Mouse (Mus musculus) T-helper 1 cell (primary cell): Measurements from ENCODE around the gene Pde4d.

Experiments
- in situ Hi-C: fragments of 300-600 bp; cut with MboI, MseI; formaldehyde crosslinking; loops from one replicate; pipeline ENCODE4 v1.15.1; 2025; ENCODE audit warnings: high pct_unique_total_duplicates

Gene Pde4d

GRCm38 (mm10) chr13:108998739-108999138 lies 549.0 kb downstream of the Pde4d start:
- in situ Hi-C loops: no loop called here

DNA sequence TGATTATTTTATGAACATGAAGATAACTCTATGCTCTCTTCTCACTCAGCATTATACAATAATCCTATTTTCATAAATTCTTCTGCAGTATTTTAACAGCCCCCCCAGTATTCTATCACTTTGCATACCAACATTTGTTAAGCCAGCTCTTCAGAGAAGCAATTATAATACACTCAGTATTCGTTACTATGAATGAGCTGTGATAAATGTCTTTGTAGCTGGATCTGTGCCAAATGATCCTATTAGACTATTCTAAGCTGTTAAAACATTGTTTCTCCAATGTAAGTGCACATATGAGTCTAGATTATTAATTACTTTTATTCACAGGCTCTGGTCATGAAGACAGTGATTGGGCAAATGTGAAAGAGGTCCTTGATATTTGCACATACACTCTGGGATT lies 575.0 kb downstream of the Pde4d start:
- in situ Hi-C loops: no loop called here

DNA sequence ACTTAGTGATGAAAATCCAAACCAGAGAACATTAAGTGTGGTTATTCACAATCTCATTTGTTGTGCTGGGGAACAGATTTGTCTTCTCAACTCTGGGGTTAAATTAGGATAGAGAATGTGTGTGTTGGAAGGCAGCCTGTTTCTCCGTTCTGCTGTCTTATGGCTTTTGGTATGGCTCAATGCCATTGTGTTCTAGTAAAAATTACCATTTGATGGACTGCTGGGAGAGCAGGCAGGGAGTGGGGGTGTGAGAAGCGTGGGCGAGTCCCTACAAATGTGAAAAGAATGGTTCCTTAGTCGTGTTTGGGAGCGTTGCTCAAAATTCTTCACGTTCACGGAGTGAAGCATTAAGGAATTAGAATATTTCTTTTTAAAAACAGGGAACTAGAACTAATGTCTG lies 597.4 kb downstream of the Pde4d start:
- in situ Hi-C loops: loop anchor here (10.0 kb wide), 1 partner anchor 338 kb away; no protein-coding TSS in a partner anchor

- in situ Hi-C loops: no loop called here
These were observed 603.1 kb downstream of the Pde4d start for GRCm38 (mm10) chr13:109052805-109053204.

DNA sequence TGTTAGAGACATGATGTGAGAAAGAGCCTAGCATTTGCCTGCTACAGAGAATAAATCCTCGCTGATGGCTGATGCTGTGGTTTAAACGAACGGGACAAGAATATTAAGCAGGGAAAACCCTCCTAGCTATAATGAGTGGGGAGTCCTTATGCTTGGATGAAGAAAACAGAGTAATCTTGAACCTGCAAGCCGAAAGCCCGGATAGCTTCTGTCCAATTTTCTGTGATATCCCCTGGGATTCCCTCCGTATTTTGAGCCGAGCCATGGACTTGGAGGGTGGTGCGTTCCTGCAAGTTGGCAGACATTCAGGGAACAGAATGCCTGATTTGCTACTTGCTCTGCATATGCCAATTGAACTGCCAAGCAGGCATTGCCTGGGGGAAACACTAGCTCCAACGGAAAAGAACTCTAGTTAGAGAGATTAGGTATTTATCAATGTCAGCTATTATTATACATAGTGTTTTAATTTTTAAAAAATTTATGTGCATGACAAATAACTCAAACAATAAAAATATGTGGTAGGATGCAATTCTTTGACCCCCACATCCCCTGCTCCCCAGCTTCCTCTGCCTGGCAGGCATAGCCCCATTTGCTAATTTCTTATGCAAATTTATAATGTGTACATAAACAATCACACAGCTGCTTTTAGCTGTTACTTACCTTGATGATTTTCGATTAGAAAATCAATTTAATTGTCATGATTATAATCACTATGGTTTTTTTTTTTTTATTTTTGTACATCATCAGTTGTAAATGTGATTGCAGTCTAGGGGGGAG lies 603.7 kb downstream of the Pde4d start:
- in situ Hi-C loops: no loop called here

DNA sequence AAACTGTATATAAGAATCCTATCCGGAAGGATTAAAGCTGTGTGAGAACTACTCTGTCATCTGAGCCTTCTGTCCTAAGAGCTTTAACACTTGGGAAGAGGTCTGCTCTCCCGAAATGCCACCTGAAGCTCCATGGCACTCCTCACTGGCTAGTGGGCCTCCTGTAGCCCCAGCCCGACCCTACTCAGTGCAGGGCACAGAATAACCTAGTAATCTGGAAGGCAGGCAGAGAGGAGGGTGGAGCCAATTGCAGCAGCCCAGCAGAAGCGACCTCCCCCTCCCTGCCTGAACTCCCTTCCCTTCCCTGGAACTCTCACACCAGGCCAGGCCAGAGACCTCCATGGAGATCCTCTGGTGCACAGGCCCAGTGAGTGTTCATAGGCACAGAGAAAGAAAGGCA lies 608.3 kb downstream of the Pde4d start:
- in situ Hi-C loops: no loop called here

DNA sequence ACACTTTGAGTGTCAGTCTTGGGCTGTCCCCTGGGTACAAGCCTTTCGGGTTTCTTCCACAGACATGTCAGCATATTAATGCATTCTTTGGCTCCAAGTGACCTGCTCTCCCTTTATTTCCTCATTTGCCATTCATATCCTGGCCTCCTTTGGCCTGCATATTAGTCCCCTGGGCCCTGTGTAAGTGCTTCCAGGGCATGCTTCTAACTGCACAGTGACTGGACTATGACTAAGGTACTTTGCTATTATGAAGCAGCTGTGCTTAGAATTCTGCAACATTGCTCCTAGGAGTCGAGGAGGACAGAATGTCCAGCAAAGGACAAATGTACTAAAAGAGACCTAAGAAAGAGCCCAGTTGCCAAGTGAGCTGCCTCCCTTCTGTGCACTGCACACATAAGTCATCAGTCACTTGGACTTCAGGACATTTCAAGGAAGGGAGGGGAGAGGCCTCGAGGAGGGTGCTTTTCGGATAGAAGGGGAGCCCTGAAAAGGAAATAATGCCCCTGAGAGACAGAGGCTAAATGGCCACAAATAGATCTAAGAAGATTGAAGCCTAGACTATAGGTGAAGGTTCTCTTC lies 616.9 kb downstream of the Pde4d start:
- in situ Hi-C loops: no loop called here

- in situ Hi-C loops: no loop called here
These were observed 618.8 kb downstream of the Pde4d start for GRCm38 (mm10) chr13:109068258-109069219.

- in situ Hi-C loops: no loop called here
These were observed 623.6 kb downstream of the Pde4d start for GRCm38 (mm10) chr13:109073371-109073770.

GRCm38 (mm10) chr13:109074078-109074477 lies 624.3 kb downstream of the Pde4d start:
- in situ Hi-C loops: no loop called here

DNA sequence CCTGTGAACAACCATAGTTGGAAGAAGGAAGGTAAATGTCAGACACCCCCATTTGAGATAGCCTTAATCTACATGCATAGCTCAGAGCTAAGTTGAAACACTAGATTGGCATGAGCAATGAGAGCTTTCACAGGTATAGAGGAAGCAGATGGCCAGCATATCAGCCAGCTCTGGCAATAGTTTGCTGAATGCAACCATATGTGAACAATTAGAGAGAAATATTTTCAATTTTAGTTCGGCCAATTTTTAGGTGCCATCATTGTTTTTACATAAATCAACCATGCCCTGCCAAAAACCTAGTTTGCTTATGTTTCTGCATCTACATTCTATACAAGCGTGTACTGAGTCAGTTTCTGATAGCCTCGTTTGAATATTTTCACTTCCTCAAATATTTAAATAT lies 642.9 kb downstream of the Pde4d start:
- in situ Hi-C loops: no loop called here

DNA sequence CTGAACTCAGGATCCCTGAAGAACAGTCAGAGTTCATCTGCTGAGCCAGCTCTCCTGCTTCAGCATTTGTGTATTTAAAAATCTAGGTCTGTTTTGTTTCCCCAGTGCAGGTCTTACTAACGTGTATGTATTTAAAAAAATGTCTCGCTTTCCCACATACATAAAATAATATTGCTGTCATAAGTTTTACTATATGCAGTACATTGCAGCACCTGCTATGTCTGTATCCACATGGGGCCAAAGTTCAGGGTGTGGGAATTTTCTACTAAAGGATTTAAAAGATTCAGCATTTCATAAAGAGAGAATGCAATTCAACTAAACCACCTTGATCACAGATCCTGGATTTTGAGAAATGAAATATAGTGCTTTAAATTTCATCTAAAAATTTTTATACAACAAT lies 646.9 kb downstream of the Pde4d start:
- in situ Hi-C loops: no loop called here

GRCm38 (mm10) chr13:109116004-109116341 lies 666.2 kb downstream of the Pde4d start:
- in situ Hi-C loops: no loop called here

- in situ Hi-C loops: no loop called here
These were observed 666.8 kb downstream of the Pde4d start for GRCm38 (mm10) chr13:109116342-109117201.

DNA sequence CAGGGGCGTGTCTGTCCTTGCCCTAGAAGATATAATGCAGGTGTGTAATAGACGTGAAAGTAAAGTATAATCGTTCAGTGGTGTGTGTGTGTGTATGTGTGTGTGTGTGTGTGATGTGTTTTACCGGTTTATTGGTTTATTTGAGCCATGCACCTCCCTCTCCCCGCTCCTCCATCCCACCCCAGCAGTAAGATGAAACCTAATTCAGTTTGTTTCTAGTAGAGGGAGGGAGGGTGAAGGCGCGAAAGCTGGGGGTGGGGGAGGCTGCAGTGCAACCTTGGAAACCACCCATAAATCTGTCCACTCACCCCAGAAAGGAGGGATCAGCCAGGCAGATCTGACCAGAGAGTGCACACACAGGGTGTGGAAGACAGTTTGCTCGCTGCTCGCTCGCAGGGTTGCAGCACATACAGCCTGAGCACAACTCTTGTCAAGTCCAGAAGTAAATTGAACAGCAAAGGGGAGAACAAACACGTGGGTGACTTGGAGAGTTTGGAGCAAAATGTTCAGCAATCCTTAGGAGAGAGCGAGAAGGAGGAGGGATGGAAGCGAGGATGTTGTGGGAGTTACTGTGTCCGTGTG lies 667.6 kb downstream of the Pde4d start:
- in situ Hi-C loops: no loop called here

DNA sequence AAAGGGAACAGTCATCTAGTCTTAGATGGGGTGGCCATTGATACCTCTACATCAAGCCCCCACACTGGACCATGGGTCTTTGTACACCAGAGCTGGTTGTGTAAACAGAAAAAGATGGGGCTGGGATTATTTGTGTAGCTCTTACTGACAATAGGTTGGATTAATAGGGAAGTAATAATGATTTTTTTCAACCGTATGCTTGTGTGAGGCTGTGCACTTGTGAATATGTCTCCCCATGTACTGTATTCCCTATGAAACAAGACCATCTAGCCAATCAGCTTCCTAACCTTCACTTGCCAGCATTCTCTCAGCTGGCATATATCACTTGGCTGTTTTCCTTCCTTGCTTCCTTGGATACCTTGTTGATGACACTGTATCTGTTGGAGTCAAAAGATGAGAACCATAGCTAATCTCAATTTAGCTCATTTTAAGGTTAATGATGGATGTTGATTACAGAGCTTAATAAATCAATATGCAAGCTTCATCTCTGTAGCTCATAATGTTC lies 668.6 kb downstream of the Pde4d start:
- in situ Hi-C loops: no loop called here

- in situ Hi-C loops: no loop called here
These were observed 672.1 kb downstream of the Pde4d start for GRCm38 (mm10) chr13:109121867-109122266.

- in situ Hi-C loops: no loop called here
These were observed 686.7 kb downstream of the Pde4d start for GRCm38 (mm10) chr13:109136405-109136804.

GRCm38 (mm10) chr13:109158703-109159102 lies 709.0 kb downstream of the Pde4d start:
- in situ Hi-C loops: loop anchor here (10.0 kb wide), 1 partner anchor 956 kb away; no protein-coding TSS in a partner anchor

DNA sequence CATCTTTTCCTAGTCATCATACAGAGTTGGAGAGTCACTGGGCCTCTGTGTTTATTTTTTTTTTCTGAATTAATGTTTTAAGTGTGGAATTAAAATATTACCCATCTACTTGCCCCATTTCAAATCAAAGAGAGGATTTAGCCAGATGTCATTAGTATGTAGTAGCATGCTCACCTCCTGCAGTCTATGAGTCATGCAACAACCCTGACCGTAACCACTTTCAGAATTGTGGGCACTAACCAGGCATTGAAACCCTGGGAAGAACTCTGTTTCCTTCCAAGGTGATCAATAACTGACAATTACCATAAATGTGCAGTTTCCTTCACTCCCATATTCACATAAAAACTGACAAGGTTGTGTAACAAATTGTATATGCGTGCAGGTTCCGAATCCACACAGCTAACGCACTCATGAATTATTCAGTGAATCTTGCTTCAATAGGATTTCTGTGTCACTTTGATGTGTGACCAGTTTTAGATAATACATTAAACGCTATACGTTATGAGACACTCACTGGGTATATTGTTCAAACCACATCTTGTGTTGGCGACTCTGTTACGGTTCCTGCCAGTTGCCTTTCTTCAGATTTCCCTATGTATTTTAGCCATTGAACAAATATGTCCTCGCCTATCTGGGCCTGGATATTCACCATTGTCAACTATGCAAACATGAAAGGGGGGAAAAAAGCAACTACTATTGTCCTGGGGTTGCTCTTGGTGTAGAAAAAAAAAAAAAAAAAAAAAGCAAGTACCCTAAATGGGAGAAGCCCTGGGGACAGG lies 719.0 kb downstream of the Pde4d start:
- in situ Hi-C loops: no loop called here
